Mouse (Mus musculus): ENCODE data around the gene Prmt2. TPM values are rescaled to one million over a fixed set of nuclear protein-coding genes. Genes with fewer than 3 reads are reported as not detected.

Prmt2 gene
- total and polyA plus RNA-seq, 2 experiments from 2014 or later = 27.7 to 31.7 TPM

- H3K4me2 ChIP-seq (ENCODE audit: low read depth, low read length) = peak overlapping the region; percentile 65
- peaks cover 15% of the 10 kb centered on the region for H3K36me3 ChIP-seq (replicated peaks; ENCODE audit: control insufficient read depth, insufficient read depth, low read length)
- no peaks in the 10 kb centered on the region for H3K4me1 ChIP-seq (ENCODE audit: control insufficient read depth, insufficient read depth)
- WGBS = 16% methylated on average over 18 of the region's 18 CpGs
- peak overlapping the region; percentile 36 for H3K4me3 ChIP-seq (ENCODE audit: low read depth, low read length)
- H3K9me3 ChIP-seq (replicated peaks; ENCODE audit: control insufficient read depth, low read length) = no peaks in the 10 kb centered on the region
- ATAC-seq (ENCODE audit: insufficient read depth, low read depth) (0 out of 2 replicates have a peak, but pooled peaks have one; percentile 11), DNase-seq (ENCODE audit: low spot score) (peak; percentile 61)
- no peaks in the 10 kb centered on the region for H3K27me3 ChIP-seq (ENCODE audit: control insufficient read depth, insufficient read depth, low read length)
- TF ChIP-seq CTCF (IDR thresholded peaks at IDR 0.05; ENCODE audit: low read depth) (peak; percentile 48), EP300 (IDR thresholded peaks at IDR 0.05; ENCODE audit: low read depth) (no peak)
- H3K27ac ChIP-seq (ENCODE audit: low read depth) = no peak overlapping the region
- H3K9ac ChIP-seq (replicated peaks; ENCODE audit: low read depth, low read length) = peak overlapping the region; percentile 17; the same call in 1 of the 2 replicates
Measured at GRCm38 (mm10) chr10:76203798-76204283, 33.8 kb downstream of the Prmt2 start.

DNA sequence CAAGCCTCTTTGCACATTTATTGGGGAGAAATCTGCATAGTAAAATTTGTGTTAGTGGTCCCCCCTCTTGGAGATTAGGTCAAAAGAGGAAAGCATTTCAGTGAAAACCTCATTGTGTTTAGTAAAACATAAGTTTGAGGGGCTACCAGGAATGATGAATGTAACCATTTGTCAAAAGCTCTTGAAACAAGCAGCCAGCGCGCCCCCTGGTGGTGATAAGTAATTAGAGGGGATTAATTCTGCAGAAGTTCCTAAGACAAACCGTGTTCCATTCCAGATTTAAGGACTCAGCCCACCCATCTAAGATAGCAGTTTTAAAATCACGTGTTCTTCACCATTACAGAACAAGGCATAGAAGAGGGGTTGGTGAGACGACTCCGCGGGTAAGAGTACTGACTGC, 35.7 kb downstream of the Prmt2 start:
- no peaks in the 10 kb centered on the region for H3K27me3 ChIP-seq (ENCODE audit: control insufficient read depth, insufficient read depth, low read length)

DNA sequence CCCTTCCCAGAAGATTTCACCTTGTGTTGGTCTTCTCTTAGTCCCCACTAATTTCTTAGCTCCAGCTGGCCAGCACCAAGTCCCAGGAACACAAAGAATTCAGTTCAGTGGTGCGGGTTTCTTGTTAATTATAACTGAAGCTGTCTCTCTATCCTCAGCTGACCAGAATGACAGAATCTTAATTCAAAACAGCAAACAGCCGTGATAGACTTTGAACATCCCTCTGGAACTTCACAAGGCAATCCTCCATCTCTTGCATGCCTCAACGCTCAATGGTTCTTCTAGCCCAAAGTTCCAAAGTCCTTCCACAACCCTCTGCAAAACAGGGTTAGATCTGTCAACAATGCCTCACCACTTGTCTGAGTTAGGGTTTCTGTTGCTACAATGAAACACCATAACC, 36.2 kb downstream of the Prmt2 start:
- no peak for ATAC-seq (ENCODE audit: insufficient read depth, low read depth)
- WGBS = 79% methylated on average over 3 of the region's 3 CpGs
- no peak for TF ChIP-seq CTCF (IDR thresholded peaks at IDR 0.05; ENCODE audit: low read depth)
- no peak for TF ChIP-seq EP300 (IDR thresholded peaks at IDR 0.05; ENCODE audit: low read depth)
- Histone ChIP-seq H3K9ac (replicated peaks; ENCODE audit: low read depth, low read length) (no peak overlapping the region), H3K27me3 (ENCODE audit: control insufficient read depth, insufficient read depth, low read length) (no peaks in the 10 kb centered on the region), H3K36me3 (replicated peaks; ENCODE audit: control insufficient read depth, insufficient read depth, low read length) (no peaks in the 10 kb centered on the region), H3K9me3 (replicated peaks; ENCODE audit: control insufficient read depth, low read length) (no peaks in the 10 kb centered on the region), H3K4me3 (ENCODE audit: low read depth, low read length) (no peak overlapping the region), H3K27ac (ENCODE audit: low read depth) (no peak overlapping the region), H3K4me2 (ENCODE audit: low read depth, low read length) (no peak overlapping the region), H3K4me1 (ENCODE audit: control insufficient read depth, insufficient read depth) (no peaks in the 10 kb centered on the region)
- no peak for DNase-seq (ENCODE audit: low spot score)

More for the DNA sequence above, 35.7 kb downstream of the Prmt2 start:
- ATAC-seq (ENCODE audit: insufficient read depth, low read depth) (no peak), DNase-seq (ENCODE audit: low spot score) (peak; percentile 58)
- Histone ChIP-seq H3K4me3 (ENCODE audit: low read depth, low read length) (no peak overlapping the region), H3K4me2 (ENCODE audit: low read depth, low read length) (no peak overlapping the region), H3K9ac (replicated peaks; ENCODE audit: low read depth, low read length) (no peak overlapping the region), H3K27ac (ENCODE audit: low read depth) (no peak overlapping the region), H3K36me3 (replicated peaks; ENCODE audit: control insufficient read depth, insufficient read depth, low read length) (peaks cover under 1% of the 10 kb centered on the region; the same call in 1 of the 2 replicates), H3K9me3 (replicated peaks; ENCODE audit: control insufficient read depth, low read length) (no peaks in the 10 kb centered on the region), H3K4me1 (ENCODE audit: control insufficient read depth, insufficient read depth) (no peaks in the 10 kb centered on the region)
- WGBS = 14% methylated on average over 7 of the region's 7 CpGs
- no peak for TF ChIP-seq EP300 (IDR thresholded peaks at IDR 0.05; ENCODE audit: low read depth)
- peak; percentile 74 for TF ChIP-seq CTCF (IDR thresholded peaks at IDR 0.05; ENCODE audit: low read depth)

GRCm38 (mm10) chr10:76188010-76188409, 49.7 kb downstream of the Prmt2 start:
- WGBS = 84% methylated on average over 1 of the region's 1 CpGs
- H3K4me3 ChIP-seq (ENCODE audit: low read depth, low read length) = no peak overlapping the region

DNA sequence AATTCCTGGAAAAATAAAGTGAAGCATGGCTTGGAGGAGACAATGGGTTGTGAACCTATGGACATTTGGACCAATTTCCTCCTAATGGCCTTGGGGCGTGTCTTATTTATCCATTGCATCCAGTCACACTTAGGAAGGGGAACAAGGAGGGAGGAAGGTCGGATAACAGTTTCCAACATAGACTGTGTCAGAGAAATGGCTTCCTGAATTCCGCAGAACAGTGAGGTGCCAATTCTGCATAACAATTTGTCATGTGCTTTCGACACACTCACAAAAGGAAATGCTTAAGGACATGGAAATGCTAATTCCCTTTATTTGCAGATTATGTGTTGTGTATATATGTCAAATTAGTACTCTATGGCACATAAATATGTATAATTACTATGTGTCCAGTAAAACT, 52.4 kb downstream of the Prmt2 start:
- Histone ChIP-seq H3K9me3 (replicated peaks; ENCODE audit: control insufficient read depth, low read length) (no peaks in the 10 kb centered on the region), H3K4me1 (ENCODE audit: control insufficient read depth, insufficient read depth) (no peaks in the 10 kb centered on the region), H3K27me3 (ENCODE audit: control insufficient read depth, insufficient read depth, low read length) (no peaks in the 10 kb centered on the region), H3K4me2 (ENCODE audit: low read depth, low read length) (no peak overlapping the region), H3K27ac (ENCODE audit: low read depth) (no peak overlapping the region), H3K4me3 (ENCODE audit: low read depth, low read length) (no peak overlapping the region), H3K36me3 (replicated peaks; ENCODE audit: control insufficient read depth, insufficient read depth, low read length) (no peaks in the 10 kb centered on the region), H3K9ac (replicated peaks; ENCODE audit: low read depth, low read length) (no peak overlapping the region)
- 70% methylated on average over 4 of the region's 4 CpGs for WGBS
- no peak for DNase-seq (ENCODE audit: low spot score)
- no peak for ATAC-seq (ENCODE audit: insufficient read depth, low read depth)
- no peak for TF ChIP-seq CTCF (IDR thresholded peaks at IDR 0.05; ENCODE audit: low read depth)
- TF ChIP-seq EP300 (IDR thresholded peaks at IDR 0.05; ENCODE audit: low read depth) = no peak

More at GRCm38 (mm10) chr10:76188010-76188409, 49.7 kb downstream of the Prmt2 start:
- no peak for ATAC-seq (ENCODE audit: insufficient read depth, low read depth)
- TF ChIP-seq CTCF (IDR thresholded peaks at IDR 0.05; ENCODE audit: low read depth) (no peak), EP300 (IDR thresholded peaks at IDR 0.05; ENCODE audit: low read depth) (no peak)
- no peak overlapping the region for H3K4me2 ChIP-seq (ENCODE audit: low read depth, low read length)
- no peaks in the 10 kb centered on the region for H3K27me3 ChIP-seq (ENCODE audit: control insufficient read depth, insufficient read depth, low read length)
- H3K9me3 ChIP-seq (replicated peaks; ENCODE audit: control insufficient read depth, low read length) = no peaks in the 10 kb centered on the region
- H3K4me1 ChIP-seq (ENCODE audit: control insufficient read depth, insufficient read depth) = no peaks in the 10 kb centered on the region
- no peak overlapping the region for H3K27ac ChIP-seq (ENCODE audit: low read depth)
- no peaks in the 10 kb centered on the region for H3K36me3 ChIP-seq (replicated peaks; ENCODE audit: control insufficient read depth, insufficient read depth, low read length)
- DNase-seq (ENCODE audit: low spot score) = no peak
- no peak overlapping the region for H3K9ac ChIP-seq (replicated peaks; ENCODE audit: low read depth, low read length)

DNA sequence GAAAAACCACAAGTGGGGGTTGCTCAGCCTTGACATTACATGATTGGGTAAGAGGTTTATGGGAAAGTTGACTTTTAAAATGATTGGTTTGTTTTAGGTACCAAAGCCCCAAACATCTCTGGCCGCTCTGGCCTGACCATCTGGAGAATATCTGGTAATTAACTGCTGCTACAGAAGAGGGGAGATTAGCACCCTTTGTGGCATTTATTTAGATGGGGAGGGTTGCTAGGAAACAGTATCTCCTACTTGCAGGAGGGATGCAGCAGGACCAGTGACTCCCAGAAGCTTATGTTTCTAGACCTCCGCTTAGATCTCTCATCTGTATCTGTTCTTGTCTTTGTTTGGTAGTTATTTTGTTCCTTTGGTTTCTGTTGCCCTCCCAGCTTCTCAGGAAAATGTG, 62.8 kb downstream of the Prmt2 start:
- no peak for TF ChIP-seq CTCF (IDR thresholded peaks at IDR 0.05; ENCODE audit: low read depth)
- TF ChIP-seq EP300 (IDR thresholded peaks at IDR 0.05; ENCODE audit: low read depth) = no peak
- DNase-seq (ENCODE audit: low spot score) (no peak), ATAC-seq (ENCODE audit: insufficient read depth, low read depth) (no peak)
- no peak overlapping the region for H3K9ac ChIP-seq (replicated peaks; ENCODE audit: low read depth, low read length)
- H3K4me2 ChIP-seq (ENCODE audit: low read depth, low read length) = no peak overlapping the region
- H3K9me3 ChIP-seq (replicated peaks; ENCODE audit: control insufficient read depth, low read length) = no peaks in the 10 kb centered on the region
- 0 out of 2 replicates have a peak, but pooled peaks cover 12% of the 10 kb centered on the region for H3K27me3 ChIP-seq (ENCODE audit: control insufficient read depth, insufficient read depth, low read length)
- 38% methylated on average over 2 of the region's 2 CpGs for WGBS
- no peak overlapping the region for H3K4me3 ChIP-seq (ENCODE audit: low read depth, low read length)
- no peaks in the 10 kb centered on the region for H3K36me3 ChIP-seq (replicated peaks; ENCODE audit: control insufficient read depth, insufficient read depth, low read length)
- no peaks in the 10 kb centered on the region for H3K4me1 ChIP-seq (ENCODE audit: control insufficient read depth, insufficient read depth)
- no peak overlapping the region for H3K27ac ChIP-seq (ENCODE audit: low read depth)

Data from heart, postnatal 0 days (tissue).